Comparison of ENCODE assay signal across 25 mouse cellular contexts in genomic region chr8:69545020-69545419, GRCm38 (mm10). TPM values are rescaled to one million over a fixed set of nuclear protein-coding genes. Genes with fewer than 3 reads are reported as not detected.
A peak's percentile ranks its signal among the peaks of the same experiment; 100 is the strongest.
DNase-seq lines count a peak whose midpoint lies in the region; ATAC-seq and TF ChIP-seq lines count a peak whose summit lies in the region.
"Not testable (repeated sequence)": the region's sequence is repeated elsewhere in the genome, so short reads cannot be mapped to it uniquely, and the experiment has no call there.
"Had no signal": no experiment of that assay in that cellular context is flagged by ENCODE, and none has a peak within 500 bp of the region (broad histone marks: within the 10 kb centered on the region; RNA-seq: fewer than 3 reads in every experiment).

No protein-coding gene starts in this region.

- not testable (repeated sequence) for H3K36me3 ChIP-seq in intestine, postnatal 0 days (ENCODE audit: control insufficient read depth, insufficient read depth); liver, adult 2 months (ENCODE audit: control insufficient read depth, insufficient read depth, low read length)

- peak; percentile 13 for DNase-seq in 416B (ENCODE audit: low read depth)
- DNase-seq in cerebellum, adult 8-10 months: peak; percentile 37
- not testable (repeated sequence) for DNase-seq in gastrocnemius, adult 2 months
- DNase-seq in liver, adult 2 months (ENCODE audit: extremely low read depth, low read depth, low spot score): peak; percentile 56
- peak; percentile 56 for DNase-seq in lung, postnatal 36 days
- DNase-seq in retina, postnatal 1 day: peak; percentile 10

- TF ChIP-seq POLR2A in liver, adult 2 months (IDR thresholded peaks at IDR 0.05; ENCODE audit: extremely low read depth, insufficient read depth, low read length): not testable (repeated sequence)

- not testable (repeated sequence) for H3K27ac ChIP-seq in gastrocnemius, adult 2 months; intestine, postnatal 0 days (ENCODE audit: low read depth, low read length); liver, adult 2 months (replicated peaks; ENCODE audit: insufficient read depth, low read depth, low read length)

- not testable (repeated sequence) for H3K9ac ChIP-seq in intestine, postnatal 0 days (ENCODE audit: low read depth, low read length); liver, adult 2 months (ENCODE audit: low read depth, low read length)

- no CpG with 5 or more reads among the region's 1 CpGs for WGBS in intestine, postnatal 0 days
- 7% methylated on average over 1 of the region's 1 CpGs for WGBS in liver, adult 2 months

- TF ChIP-seq CTCF in gastrocnemius, adult 2 months (IDR thresholded peaks at IDR 0.05): peak; percentile 51
- peak; percentile 55 for TF ChIP-seq CTCF in intestine, postnatal 0 days (IDR thresholded peaks at IDR 0.05; ENCODE audit: low read depth)
- TF ChIP-seq CTCF in liver, adult 2 months (IDR thresholded peaks at IDR 0.05; ENCODE audit: low read depth, low read length): not testable (repeated sequence)

- not testable (repeated sequence) for H3K4me3 ChIP-seq in gastrocnemius, adult 2 months; intestine, postnatal 0 days (ENCODE audit: low read depth, low read length); liver, adult 2 months (ENCODE audit: insufficient read depth, low read depth, low read length)

- ATAC-seq in intestine, postnatal 0 days: not testable (repeated sequence)

- H3K4me1 ChIP-seq in intestine, postnatal 0 days (replicated peaks; ENCODE audit: control insufficient read depth, insufficient read depth, low read length); liver, adult 2 months (ENCODE audit: control insufficient read depth, insufficient read depth, low read length): not testable (repeated sequence)

- H3K9me3 ChIP-seq in intestine, postnatal 0 days (ENCODE audit: control insufficient read depth): not testable (repeated sequence)

- not testable (repeated sequence) for H3K4me2 ChIP-seq in intestine, postnatal 0 days (replicated peaks; ENCODE audit: low read depth)

- intact Hi-C loops in gastrocnemius, adult 2 months (cut with DNase I): loop anchor here (5.0 kb wide), 1 partner anchor 218 kb away; no protein-coding TSS in a partner anchor

- H3K79me2 ChIP-seq in liver, adult 2 months (ENCODE audit: control insufficient read depth, insufficient read depth, low read length): not testable (repeated sequence)

- H3K27me3 ChIP-seq in intestine, postnatal 0 days (replicated peaks; ENCODE audit: control insufficient read depth, insufficient read depth, low read length); liver, adult 2 months (ENCODE audit: control insufficient read depth, insufficient read depth, low read length): not testable (repeated sequence)

RNA-seq across cellular contexts. Expression of gene Gm7697, which starts 22.2 kb away (rescaled TPM):
- not detected for total RNA-seq in gastrocnemius, adult 2 months (2021)
- not detected in 2 replicates for polyA plus RNA-seq in intestine, postnatal 0 days (2015; fragmentation: Nextera tagmentation; extraction: Ambion mirVana)
- not detected in 2 replicates for total RNA-seq in liver, adult 2 months (2014; rRNA removed)
- polyA plus RNA-seq in liver, adult 2 months (2012; rRNA removed): not detected in 2 replicates
- total RNA-seq: G1E; gastrocnemius, postnatal 25 days; heart, adult 8-10 months; heart, postnatal 36 days; left cerebral cortex, postnatal 25 days; megakaryocyte, adult 5-6 weeks had no signal
- polyA plus RNA-seq: cerebellum, adult 2 months; embryonic facial prominence, embryonic 15.5 days; forebrain, embryonic 16.5 days; G1E; heart, embryonic 14.5 days; hindbrain, embryonic 13.5 days; intestine, embryonic 14.5 days; kidney, embryonic 14.5 days; limb, embryonic 13.5 days; liver, embryonic 13.5 days; midbrain, embryonic 13.5 days; neural tube, embryonic 12.5 days; stomach, embryonic 15.5 days had no signal
